Mouse (Mus musculus) embryonic facial prominence, embryonic 14.5 days (tissue): ENCODE measurements at regions not wholly inside any gene's neighbourhood (a gene's known extent, or its start where the extent isn't known, plus 50 kb on each side); places are given as distances from the start of the nearest gene placed in this dataset.

ENCODE experiments used
- ATAC-seq: fragments of 200-750 bp; cut with Nextera tagmentation; 2 replicates; pipeline ENCODE4 v1.8.0; 2017; ENCODE audit warnings: low read depth, moderate number of reproducible peaks, moderate TSS enrichment
- DNase-seq: peaks from one replicate; pipeline ENCODE4 v3.0.0-alpha.2; 2015; ENCODE audit warnings: low spot score
- H3K27ac ChIP-seq: fragments of 300-500 bp; sonication (generic); replicated peaks from 2 replicates; pipeline ENCODE4 v1.5.1; 2014; ENCODE audit warnings: low read depth, mild to moderate bottlenecking, low read length, moderate library complexity
- H3K27me3 ChIP-seq: fragments of 300-500 bp; sonication (generic); replicated peaks from 2 replicates; pipeline ENCODE4 v1.6.1; 2014; ENCODE audit warnings: low read length; ENCODE audit not compliant: control insufficient read depth, insufficient read depth
- H3K36me3 ChIP-seq: fragments of 300-500 bp; sonication (generic); 2 replicates; pipeline ENCODE4 v1.6.1; 2014; ENCODE audit warnings: low read length, mixed read lengths; ENCODE audit not compliant: control insufficient read depth, insufficient read depth
- H3K4me1 ChIP-seq: fragments of 300-500 bp; sonication (generic); 2 replicates; pipeline ENCODE4 v1.6.1; 2014; ENCODE audit warnings: antibody characterized with exemption, low read length; ENCODE audit not compliant: control insufficient read depth, insufficient read depth
- H3K4me2 ChIP-seq: fragments of 300-500 bp; sonication (generic); 2 replicates; pipeline ENCODE4 v1.6.1; 2014; ENCODE audit warnings: low read depth, mild to moderate bottlenecking, low read length, moderate library complexity, mixed read lengths
- H3K4me3 ChIP-seq: fragments of 300-500 bp; sonication (generic); 2 replicates; pipeline ENCODE4 v1.5.1; 2014; ENCODE audit warnings: low read depth, mild to moderate bottlenecking, low read length
- H3K9ac ChIP-seq: fragments of 300-500 bp; sonication (generic); 2 replicates; pipeline ENCODE4 v1.6.1; 2014; ENCODE audit warnings: low read depth, mild to moderate bottlenecking, low read length, moderate library complexity, mixed read lengths
- H3K9me3 ChIP-seq: fragments of 300-500 bp; sonication (generic); 2 replicates; pipeline ENCODE4 v1.6.1; 2016; ENCODE audit warnings: low read length; ENCODE audit not compliant: control insufficient read depth
- WGBS: fragments of 180-500 bp; shearing (Covaris S2); extraction: QIAGEN DNeasy Blood & Tissue Kit; methylation state at CpG from one replicate; pipeline ENCODE4 v1.1.7; 2014; 5-methylcytosine and 5-hydroxymethylcytosine counted together

DNA sequence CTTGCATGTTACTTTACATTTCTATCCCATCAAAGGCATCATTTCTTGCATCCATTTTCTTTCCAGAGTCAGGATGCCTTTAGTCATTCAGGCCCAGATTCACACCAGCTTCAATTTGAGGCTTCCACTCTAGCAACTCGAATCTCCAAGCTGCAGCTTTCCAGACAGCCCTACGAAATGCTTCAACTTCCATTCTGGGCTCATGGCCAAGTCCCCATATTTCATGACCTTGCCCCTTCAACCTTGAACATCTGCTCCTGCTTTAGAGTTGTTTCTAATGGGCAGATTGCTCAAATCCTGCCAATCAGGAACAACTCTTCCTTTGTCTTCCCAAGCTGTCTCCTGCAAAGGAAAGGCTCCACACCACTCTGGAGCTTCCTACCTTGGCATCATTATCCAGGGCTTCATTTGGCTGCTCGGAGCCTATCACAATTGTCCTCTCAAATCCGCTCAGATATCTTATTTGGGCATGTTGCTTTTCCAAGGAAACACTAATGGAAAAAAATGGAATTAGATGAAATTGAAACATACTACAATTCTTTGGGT lies 104.4 kb upstream of the Prr30 start:
- no peaks in the 10 kb centered on the region for H3K36me3 ChIP-seq
- no peak overlapping the region for H3K4me2 ChIP-seq
- H3K27ac ChIP-seq, result no peak overlapping the region
- H3K9me3 ChIP-seq, result no peaks in the 10 kb centered on the region
- 47% methylated on average over 4 of the region's 4 CpGs for WGBS
- no peak for ATAC-seq
- no peaks in the 10 kb centered on the region for H3K4me1 ChIP-seq
- DNase-seq, result peak; percentile 47
- no peak overlapping the region for H3K4me3 ChIP-seq
- H3K27me3 ChIP-seq, result no peaks in the 10 kb centered on the region
- H3K9ac ChIP-seq, result no peak overlapping the region

DNA sequence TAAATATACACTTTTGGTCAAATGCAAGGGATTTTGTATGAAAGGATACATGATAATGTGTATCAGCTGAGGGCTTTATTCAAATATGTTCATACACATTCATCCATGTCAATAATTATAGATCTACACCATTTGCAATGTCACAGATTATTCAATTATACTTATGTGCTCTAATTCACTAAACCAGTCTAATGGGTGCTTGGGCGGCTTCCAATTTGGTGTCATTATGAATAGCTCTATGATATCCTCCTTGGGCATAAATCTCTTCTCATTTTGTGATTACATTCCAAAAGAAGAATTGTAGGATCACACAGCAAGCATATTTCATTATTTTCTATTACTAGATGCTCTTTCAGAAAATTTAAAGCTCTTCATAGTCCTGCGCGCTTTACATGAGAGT lies 97.7 kb upstream of the Prr30 start:
- Histone ChIP-seq H3K4me2 (no peak overlapping the region), H3K27ac (no peak overlapping the region), H3K36me3 (no peaks in the 10 kb centered on the region), H3K4me3 (no peak overlapping the region), H3K27me3 (no peaks in the 10 kb centered on the region), H3K4me1 (no peaks in the 10 kb centered on the region), H3K9ac (no peak overlapping the region), H3K9me3 (no peaks in the 10 kb centered on the region)
- DNase-seq (no peak), ATAC-seq (no peak)
- WGBS, result 95% methylated on average over 3 of the region's 3 CpGs

DNA sequence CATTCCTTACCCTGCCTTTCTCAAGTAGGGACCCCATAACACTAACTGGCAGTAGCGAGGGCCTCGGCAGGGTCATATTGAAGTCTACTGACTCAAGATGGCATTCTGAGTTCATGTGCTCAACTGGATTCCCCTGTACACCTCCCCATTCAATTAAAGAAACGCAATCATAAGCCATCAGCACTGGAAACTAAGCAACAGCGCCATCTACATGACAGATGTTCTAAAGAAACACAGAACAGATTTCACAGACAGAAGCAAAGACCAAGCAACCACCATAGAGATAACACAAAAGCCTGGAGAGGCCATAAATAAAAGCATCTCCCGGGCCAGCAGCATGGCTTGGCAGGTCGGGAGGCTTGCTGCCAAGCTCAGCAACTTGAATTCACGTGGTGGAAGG lies 94.6 kb upstream of the Prr30 start:
- no peak overlapping the region for H3K9ac ChIP-seq
- no peak overlapping the region for H3K27ac ChIP-seq
- H3K4me2 ChIP-seq, result no peak overlapping the region
- DNase-seq, result peak; percentile 70
- no peaks in the 10 kb centered on the region for H3K9me3 ChIP-seq
- ATAC-seq, result no peak
- no peaks in the 10 kb centered on the region for H3K27me3 ChIP-seq
- H3K36me3 ChIP-seq, result no peaks in the 10 kb centered on the region
- H3K4me1 ChIP-seq, result no peaks in the 10 kb centered on the region
- no peak overlapping the region for H3K4me3 ChIP-seq
- WGBS, result 28% methylated on average over 7 of the region's 7 CpGs

DNA sequence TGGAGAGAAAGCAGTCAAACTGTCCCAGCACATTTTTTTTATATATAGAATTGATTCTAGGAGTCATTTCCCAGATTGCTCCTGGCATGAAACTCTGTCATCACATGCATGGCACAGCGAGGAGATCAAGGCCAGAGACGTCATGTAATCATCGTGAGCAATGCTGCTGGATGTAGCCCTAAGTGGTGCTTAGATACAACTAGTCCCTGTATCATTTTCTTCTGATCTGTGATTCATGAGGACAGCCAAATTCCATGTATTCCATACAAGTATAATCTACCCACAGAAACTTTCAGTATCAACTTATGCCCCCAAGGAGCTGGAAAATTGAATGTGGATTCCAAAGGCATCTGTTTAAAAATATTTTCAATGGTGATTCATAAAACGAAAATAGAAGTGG lies 87.6 kb upstream of the Prr30 start:
- H3K4me3 ChIP-seq, result no peak overlapping the region

DNA sequence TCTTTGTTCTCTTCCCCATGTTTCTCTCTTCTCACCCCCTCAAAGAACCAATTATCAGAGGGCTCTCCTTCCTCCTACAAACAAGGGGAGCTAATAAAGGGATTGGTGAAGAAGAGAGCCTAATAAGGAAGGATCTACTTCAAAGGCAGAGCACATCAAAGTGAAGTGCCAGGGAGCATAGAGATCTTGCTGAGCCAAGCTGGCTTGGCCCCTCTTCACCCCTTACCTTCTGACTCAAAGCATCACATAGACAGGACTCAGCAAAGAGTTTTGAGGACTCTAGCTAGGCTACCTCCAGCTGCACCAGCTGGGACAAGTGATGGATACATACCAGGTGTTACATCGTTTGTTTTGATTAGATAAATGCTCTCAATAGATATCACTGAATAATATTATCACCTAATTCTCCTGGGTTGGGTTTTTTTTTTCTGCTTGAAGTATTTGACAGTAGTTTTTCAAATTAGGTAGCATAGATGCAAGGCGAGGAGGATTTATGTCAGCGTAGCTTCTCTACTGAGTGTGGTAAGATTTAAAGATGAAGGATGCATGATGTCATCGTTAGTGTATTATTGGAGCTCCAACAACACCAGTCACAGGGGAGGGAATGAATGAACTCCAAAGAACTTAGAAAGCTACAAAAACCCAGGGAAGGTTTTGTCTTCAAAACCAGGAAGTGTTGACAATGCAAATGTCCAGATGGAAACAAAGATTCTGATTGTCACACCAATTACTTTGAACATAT lies 69.1 kb upstream of the Prr30 start:
- Histone ChIP-seq H3K9ac (no peak overlapping the region), H3K4me2 (no peak overlapping the region), H3K36me3 (no peaks in the 10 kb centered on the region), H3K4me3 (no peak overlapping the region), H3K9me3 (no peaks in the 10 kb centered on the region), H3K4me1 (no peaks in the 10 kb centered on the region), H3K27me3 (no peaks in the 10 kb centered on the region), H3K27ac (no peak overlapping the region)
- WGBS, result 62% methylated on average over 4 of the region's 4 CpGs
- DNase-seq, result no peak
- ATAC-seq, result no peak

More for the DNA sequence above, 87.6 kb upstream of the Prr30 start:
- ATAC-seq, result no peak
- Histone ChIP-seq H3K4me2 (no peak overlapping the region), H3K9ac (no peak overlapping the region), H3K27ac (no peak overlapping the region), H3K27me3 (no peaks in the 10 kb centered on the region), H3K36me3 (no peaks in the 10 kb centered on the region), H3K9me3 (no peaks in the 10 kb centered on the region), H3K4me1 (no peaks in the 10 kb centered on the region)
- DNase-seq, result peak; percentile 56
- WGBS, result 60% methylated on average over 4 of the region's 4 CpGs

DNA sequence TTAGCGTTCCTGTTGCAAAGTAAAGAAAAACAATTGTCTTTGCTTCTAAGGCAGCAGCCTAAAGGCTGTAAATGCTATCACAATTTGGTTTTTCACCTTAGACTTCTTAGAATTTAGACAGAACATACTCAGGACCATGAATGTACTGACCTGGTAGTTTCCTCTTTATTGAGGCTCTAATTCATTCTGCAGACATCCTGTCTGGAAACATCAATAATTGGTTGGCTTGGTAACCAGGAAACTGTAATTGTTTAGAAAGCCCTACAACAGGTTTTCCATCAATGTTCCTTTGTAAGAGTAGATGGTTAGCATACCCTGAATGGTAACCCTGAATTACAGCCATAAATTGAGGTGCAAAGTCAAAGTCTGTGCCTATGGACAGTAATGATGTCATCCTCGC lies 67.4 kb upstream of the Prr30 start:
- no peak for DNase-seq
- Histone ChIP-seq H3K4me2 (no peak overlapping the region), H3K36me3 (no peaks in the 10 kb centered on the region), H3K27ac (no peak overlapping the region), H3K9ac (no peak overlapping the region), H3K4me1 (no peaks in the 10 kb centered on the region), H3K9me3 (no peaks in the 10 kb centered on the region), H3K4me3 (no peak overlapping the region), H3K27me3 (no peaks in the 10 kb centered on the region)
- 80% methylated on average over 2 of the region's 2 CpGs for WGBS
- no peak for ATAC-seq
